Mouse (Mus musculus): ENCODE data around the gene Sfxn4. TPM values are rescaled to one million over a fixed set of nuclear protein-coding genes. Genes with fewer than 3 reads are reported as not detected.

Sfxn4 gene
- 4.4 and 5.3 TPM in 2 replicates for polyA plus RNA-seq (2015; fragmentation: Nextera tagmentation; extraction: Ambion mirVana)

DNA sequence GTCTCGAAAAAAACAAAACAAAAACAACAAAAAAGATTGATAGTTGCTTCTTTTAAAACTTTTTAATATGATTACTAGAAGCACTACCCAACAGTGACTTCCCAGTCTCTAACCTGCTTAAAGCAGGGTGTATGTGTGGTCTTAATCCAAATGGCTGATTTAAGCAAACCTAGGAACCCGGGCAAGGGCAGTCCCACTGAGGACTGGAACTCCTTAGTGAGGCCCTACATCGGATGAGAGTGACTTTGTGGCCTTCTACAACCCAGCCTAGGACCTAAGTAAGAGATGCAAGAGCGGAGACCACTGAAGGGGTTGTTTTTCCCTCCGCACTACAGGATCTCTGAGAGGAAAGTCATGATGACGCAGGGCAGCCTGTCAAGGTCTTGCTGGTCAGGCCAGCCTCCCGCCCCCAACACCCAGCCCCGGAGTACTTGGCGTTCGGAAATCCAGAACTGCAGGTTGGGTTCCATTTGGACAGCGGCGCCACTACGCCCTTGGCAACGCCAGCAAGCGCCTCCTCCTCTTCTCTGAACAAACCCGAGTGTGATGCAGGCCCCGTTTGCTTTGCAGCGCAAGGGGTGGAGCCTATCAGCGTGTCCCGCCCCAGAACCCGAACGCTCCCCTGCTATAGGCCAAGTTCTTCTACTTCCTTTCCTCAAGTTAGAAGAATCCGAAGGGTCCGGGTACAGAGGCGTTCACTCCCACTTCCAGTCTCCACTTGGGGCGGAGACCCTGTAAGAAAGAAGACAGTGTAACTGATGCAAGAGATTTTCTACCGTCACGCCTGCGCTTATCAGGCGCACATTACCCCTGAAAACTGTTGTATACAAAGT lies at the start of gene Sfxn4:
TSS of gene Sfxn4 (minus strand) at position 612 of the 833 bp plus-strand sequence.

DNA sequence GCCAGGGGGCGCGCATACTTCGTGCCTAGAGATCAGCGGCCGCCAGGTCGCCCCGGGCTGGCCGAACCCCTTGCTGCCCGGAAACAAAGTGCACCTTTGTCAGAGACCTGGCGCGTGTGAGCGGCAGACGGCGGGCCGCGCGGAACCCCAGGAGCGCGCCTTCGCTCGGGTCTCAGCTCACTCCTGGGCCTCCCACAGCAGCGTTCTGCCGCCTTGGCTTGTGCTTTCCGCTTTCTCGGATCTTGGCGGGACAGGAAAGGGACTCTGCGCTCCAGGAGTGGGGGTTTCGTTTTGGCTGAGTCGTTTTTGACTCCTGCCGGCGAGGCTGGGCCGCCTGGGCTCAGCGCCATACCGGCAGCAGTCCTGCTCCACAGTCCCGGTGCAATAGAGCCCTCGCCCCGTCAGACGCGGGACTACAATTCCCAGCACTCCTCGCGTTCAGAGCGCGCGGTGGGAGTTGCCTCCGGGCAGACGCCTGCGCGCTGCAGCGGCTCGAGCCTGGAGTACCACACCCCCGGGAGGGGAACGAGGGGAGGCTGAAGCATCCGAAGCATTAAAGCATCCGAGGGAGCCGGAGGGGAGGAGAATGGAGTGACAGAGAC lies 28.5 kb upstream of the Sfxn4 start, which contains the start of gene Grk5:
TSS of gene Grk5 (plus strand) at position 36 of the 602 bp plus-strand sequence.

DNA sequence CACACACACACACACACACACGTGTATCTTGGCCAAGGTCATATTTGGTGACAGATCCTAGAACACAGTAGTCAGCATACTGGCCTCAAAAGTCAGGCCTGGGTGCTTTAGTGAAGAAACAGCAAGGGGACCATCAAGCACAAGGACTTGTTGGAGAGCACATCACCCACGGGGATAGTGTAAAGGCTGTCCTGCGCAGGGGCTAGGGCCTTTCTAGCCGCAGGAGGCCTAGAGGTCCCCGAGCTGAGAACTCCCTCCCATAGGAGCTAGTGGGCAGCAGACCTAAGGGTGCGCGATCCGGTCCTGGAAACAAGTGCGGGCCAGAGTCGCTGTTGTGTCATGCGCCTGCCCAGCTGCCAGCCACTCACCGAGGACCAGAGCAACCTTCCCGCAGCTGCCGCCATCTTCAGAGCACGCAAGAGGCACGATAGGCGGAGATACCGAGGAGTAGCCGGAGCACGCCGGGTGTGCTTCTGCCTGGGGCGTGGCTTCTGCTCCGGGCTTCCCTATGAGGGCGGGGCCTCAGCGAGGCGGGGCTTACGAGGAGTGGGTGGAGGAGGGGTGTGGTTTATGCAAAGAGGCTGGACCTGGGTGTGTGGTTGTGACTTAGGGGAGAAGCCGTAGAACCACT lies 12.9 kb upstream of the Sfxn4 start, which contains the start of gene Prdx3:
TSS of gene Prdx3 (minus strand) at position 493 of the 631 bp plus-strand sequence.

DNA sequence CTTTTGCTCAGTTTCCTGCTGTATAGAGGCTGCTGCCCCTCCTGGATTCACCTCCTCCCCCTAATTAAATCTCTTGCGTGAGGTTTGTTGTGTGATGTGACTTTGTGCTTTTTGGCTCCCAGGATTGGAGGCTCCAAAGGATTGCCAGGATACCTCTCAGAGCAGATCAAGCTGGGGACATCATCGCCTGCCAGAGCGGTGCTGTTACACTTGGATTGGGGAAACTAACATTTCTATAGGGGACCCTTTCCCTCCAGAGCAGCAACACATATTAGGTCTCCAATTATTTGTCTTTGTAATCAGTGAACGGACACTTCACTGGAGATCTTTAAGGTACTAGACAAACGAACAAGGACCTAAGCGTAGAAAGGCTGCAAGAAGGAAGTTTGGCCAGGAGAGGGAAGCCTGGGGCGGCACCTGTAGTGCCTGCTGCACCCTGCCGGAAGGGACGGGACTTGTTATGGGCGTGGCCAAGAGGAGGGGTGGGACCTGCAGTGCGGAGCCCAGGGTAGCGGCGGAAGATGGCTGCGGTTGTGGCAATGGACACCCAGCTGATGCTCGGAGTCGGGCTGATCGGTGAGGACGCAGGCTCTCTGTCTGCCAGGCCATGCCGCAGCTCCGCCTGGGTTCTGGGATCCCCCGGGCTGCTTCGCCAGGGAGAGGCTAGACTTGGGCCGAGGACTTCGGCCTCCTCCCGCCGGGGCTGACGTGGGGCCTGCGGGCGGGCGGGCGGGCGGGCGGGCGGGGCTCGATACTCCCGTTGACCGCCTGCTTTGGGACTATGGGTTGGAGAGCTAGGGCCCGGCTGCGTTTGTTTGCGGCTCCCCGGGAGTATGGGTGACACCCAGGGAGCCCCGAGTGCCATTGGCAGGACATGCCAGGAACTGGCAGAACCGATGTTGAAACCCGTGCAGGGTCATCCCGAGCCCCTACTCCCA lies 49.9 kb downstream of the Sfxn4 start, which contains the start of gene Fam45a:
TSS of gene Fam45a (plus strand) at position 488 of the 938 bp plus-strand sequence.

DNA sequence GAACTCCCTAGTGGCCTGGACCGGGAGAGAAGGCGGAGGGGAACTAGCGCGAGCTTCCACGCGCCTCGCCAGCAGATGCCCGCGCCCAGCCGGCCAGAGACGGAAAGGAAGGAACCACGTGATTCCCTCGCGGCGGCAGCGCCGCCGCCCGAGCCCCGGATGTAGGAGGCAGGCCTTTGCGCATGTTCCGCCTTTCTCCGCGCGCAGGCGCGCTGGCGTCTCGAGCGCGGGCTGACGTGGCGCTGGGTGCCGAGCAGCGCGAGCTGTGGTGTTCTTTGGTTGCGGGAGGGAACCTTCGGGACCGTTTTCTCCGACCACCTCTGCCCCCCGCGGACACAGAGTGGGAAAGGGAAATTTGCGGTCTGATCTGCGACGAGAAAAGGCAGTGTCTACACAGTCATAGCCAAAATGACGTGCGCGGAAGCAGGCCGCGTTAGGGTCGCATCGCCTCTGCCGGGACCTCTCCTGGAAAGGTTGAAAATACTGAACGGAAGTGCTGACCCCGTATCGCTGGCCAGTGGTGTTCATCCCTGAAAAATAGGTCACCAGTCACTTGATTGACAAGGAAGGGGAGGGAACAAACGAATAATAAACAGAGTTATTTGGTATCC lies 70.6 kb downstream of the Sfxn4 start, which contains the start of gene Eif3a:
TSS of gene Eif3a (minus strand) at position 108 of the 611 bp plus-strand sequence.

Other genes with a start within 250 kb of the Sfxn4 start
- gene Nanos1, start 105.5 kb downstream of the Sfxn4 start, polyA plus RNA-seq (2015; fragmentation: Nextera tagmentation; extraction: Ambion mirVana): 0.36 and 0.43 TPM in 2 replicates
- gene Eif3a, start 70.8 kb downstream of the Sfxn4 start, polyA plus RNA-seq (2015; fragmentation: Nextera tagmentation; extraction: Ambion mirVana): 63.5 and 67.7 TPM in 2 replicates
- gene Fam45a, start 49.9 kb downstream of the Sfxn4 start, polyA plus RNA-seq (2015; fragmentation: Nextera tagmentation; extraction: Ambion mirVana): 17.5 and 20.5 TPM in 2 replicates
- 183 and 200 TPM in 2 replicates for gene Prdx3, start 13.1 kb upstream of the Sfxn4 start, polyA plus RNA-seq (2015; fragmentation: Nextera tagmentation; extraction: Ambion mirVana)
- 1.4 and 1.6 TPM in 2 replicates for gene Grk5, start 28.3 kb upstream of the Sfxn4 start, polyA plus RNA-seq (2015; fragmentation: Nextera tagmentation; extraction: Ambion mirVana)